Mouse (Mus musculus) embryonic fibroblast, embryonic 13.5 days (primary cell): ENCODE results near the gene Phc1.

ENCODE experiments used
- CTCF ChIP-seq: IDR thresholded peaks from 2 replicates; pipeline ENCODE4 v1.5.1; 2011; ENCODE audit warnings: mild to moderate bottlenecking, control low read depth, low read length, moderate library complexity, borderline replicate concordance; ENCODE audit not compliant: insufficient read depth
- POLR2A ChIP-seq: IDR thresholded peaks from 2 replicates; pipeline ENCODE4 v1.6.1; 2011; ENCODE audit warnings: low read depth, mild to moderate bottlenecking, control low read depth, low read length, moderate library complexity

GRCm38 (mm10) chr6:122384886-122385285 is 44.5 kb upstream of the Phc1 start:
- TF ChIP-seq POLR2A (no peak), CTCF (no peak)
